Mouse (Mus musculus): ENCODE measurements at regions not wholly inside any gene's neighbourhood (a gene's known extent, or its start where the extent isn't known, plus 50 kb on each side); places are given as distances from the start of the nearest gene placed in this dataset.

GRCm38 (mm10) chr5:77575780-77576179 is 167.9 kb upstream of the Igfbp7 start:
- TF ChIP-seq USF1 (IDR thresholded peaks at IDR 0.05; ENCODE audit: low read depth): no peak
- TF ChIP-seq CTCF (IDR thresholded peaks at IDR 0.05; ENCODE audit: control insufficient read depth, insufficient read depth, insufficient read length): no peak
- no peak for TF ChIP-seq FOSL1 (IDR thresholded peaks at IDR 0.05; ENCODE audit: insufficient read depth, low read length, poor library complexity, severe bottlenecking)
- no peak for TF ChIP-seq CEBPB (IDR thresholded peaks at IDR 0.05; ENCODE audit: low read depth)
- TF ChIP-seq MYOD1 (IDR thresholded peaks at IDR 0.05; ENCODE audit: control insufficient read depth, insufficient read length, low read depth): no peak
